Comparison of ENCODE assay signal across 12 mouse cellular contexts in the genomic region with DNA sequence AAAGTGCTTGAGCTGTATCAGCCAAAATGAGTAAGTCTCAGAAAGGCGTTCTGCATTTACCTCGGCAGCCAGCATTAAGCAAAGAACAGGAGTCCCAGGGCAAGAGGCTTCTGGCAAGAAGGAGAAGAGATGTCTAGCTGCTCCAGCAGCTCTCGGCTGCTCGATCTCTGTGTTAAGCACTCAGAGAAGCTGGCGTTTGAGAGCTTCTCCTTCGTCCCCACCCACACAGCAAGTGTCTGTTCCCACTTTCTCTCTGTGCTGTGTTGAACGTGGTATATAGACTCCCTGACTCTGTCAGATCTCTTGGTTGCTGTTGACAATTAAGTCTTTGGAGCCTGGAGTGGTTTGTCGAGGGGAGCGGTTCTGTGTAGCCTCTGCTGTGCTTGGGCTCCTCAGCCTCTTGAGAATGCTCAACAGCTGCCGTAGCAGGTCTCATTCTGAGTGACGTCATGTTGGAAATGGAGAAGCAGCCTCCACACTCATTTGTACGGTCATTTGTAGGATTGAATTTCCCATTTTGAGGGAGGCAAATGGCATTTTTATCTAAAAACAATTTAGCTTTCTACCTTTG.
DNase-seq lines count a peak whose midpoint lies in the region; TF ChIP-seq lines count a peak whose summit lies in the region.
"Had no signal": no experiment of that assay in that cellular context is flagged by ENCODE, and none has a peak within 500 bp of the region (broad histone marks: within the 10 kb centered on the region; RNA-seq: fewer than 3 reads in every experiment).

No protein-coding gene starts in this region.

- H3K27ac ChIP-seq in cerebellum, adult 2 months (ENCODE audit: insufficient read depth, low read length), result no peak overlapping the region
- no peak overlapping the region for H3K27ac ChIP-seq in midbrain, embryonic 10.5 days (replicated peaks)
- H3K27ac ChIP-seq: limb, embryonic 12.5 days had no signal

- peak; percentile 40 for DNase-seq in cerebellum, adult 9-10 months
- DNase-seq in cerebellum, adult 2 months, result no peak
- peak; percentile 12 for DNase-seq in layer of hippocampus, adult 11-12 months (ENCODE audit: low spot score)
- DNase-seq in layer of hippocampus, adult 9-10 months (ENCODE audit: low spot score), result no peak
- peak; percentile 3 to 34 for DNase-seq in left cerebral cortex, adult 9 months (ENCODE audit: low spot score in 2 of 2)
- no peak for DNase-seq in midbrain, embryonic 10.5 days (ENCODE audit: low spot score)
- DNase-seq in ovary, postnatal 36 days (ENCODE audit: low spot score), result no peak
- DNase-seq: adrenal gland, adult 8-10 months; kidney, adult 9 months had no signal

- H3K36me3 ChIP-seq in C2C12 (ENCODE audit: control insufficient read depth, insufficient read depth), result no peaks in the 10 kb centered on the region
- H3K36me3 ChIP-seq in midbrain, embryonic 10.5 days, result no peaks in the 10 kb centered on the region
- H3K36me3 ChIP-seq: limb, embryonic 12.5 days had no signal

- TF ChIP-seq POLR2A in cerebellum, adult 2 months (IDR thresholded peaks at IDR 0.05; ENCODE audit: borderline replicate concordance, insufficient read depth, low read length), result no peak

- TF ChIP-seq CTCF in cerebellum, adult 2 months (IDR thresholded peaks at IDR 0.05; ENCODE audit: borderline replicate concordance, insufficient read depth, low read depth, low read length), result no peak
- TF ChIP-seq CTCF in C2C12 (IDR thresholded peaks at IDR 0.05; ENCODE audit: control insufficient read depth, insufficient read depth, insufficient read length), result no peak

- H3ac ChIP-seq in C2C12 (ENCODE audit: control insufficient read depth, insufficient read length, low read depth), result peak overlapping the region; percentile 15

- no peaks in the 10 kb centered on the region; the same call in 1 of the 2 replicates for H3K4me1 ChIP-seq in cerebellum, adult 2 months (ENCODE audit: control insufficient read depth, insufficient read depth, low read length)
- no peaks in the 10 kb centered on the region for H3K4me1 ChIP-seq in midbrain, embryonic 10.5 days

- no peaks in the 10 kb centered on the region for H3K9me3 ChIP-seq in midbrain, embryonic 10.5 days (replicated peaks)
- H3K9me3 ChIP-seq: limb, embryonic 12.5 days had no signal

- no peak overlapping the region for H3K4me3 ChIP-seq in cerebellum, adult 2 months (replicated peaks; ENCODE audit: insufficient read depth, low read depth, low read length)
- H3K4me3 ChIP-seq in C2C12 (ENCODE audit: insufficient read depth, poor library complexity, severe bottlenecking), result no peak overlapping the region
- H3K4me3 ChIP-seq in midbrain, embryonic 10.5 days, result no peak overlapping the region
- H3K4me3 ChIP-seq: erythroblast, embryonic 14.5 days; limb, embryonic 12.5 days had no signal

- no peaks in the 10 kb centered on the region for H3K79me3 ChIP-seq in C2C12 (ENCODE audit: low read depth)

- no peaks in the 10 kb centered on the region for H3K27me3 ChIP-seq in cerebellum, adult 2 months (ENCODE audit: control insufficient read depth, insufficient read depth, low read length)
- no peaks in the 10 kb centered on the region for H3K27me3 ChIP-seq in C2C12 (ENCODE audit: control insufficient read depth, insufficient read depth, insufficient read length)
- no peaks in the 10 kb centered on the region for H3K27me3 ChIP-seq in midbrain, embryonic 10.5 days (ENCODE audit: low read depth, poor library complexity, severe bottlenecking)

- H3K79me2 ChIP-seq in C2C12 (ENCODE audit: control insufficient read depth, insufficient read depth), result no peaks in the 10 kb centered on the region

- WGBS in cerebellum, adult 2 months, result 79% methylated on average over 12 of the region's 12 CpGs
- 83% methylated on average over 12 of the region's 12 CpGs for WGBS in midbrain, embryonic 10.5 days

TF ChIP-seq in C2C12, 6 proteins besides CTCF, POLR2A, EP300 and RAD21:
- TF ChIP-seq USF1 (IDR thresholded peaks at IDR 0.05; ENCODE audit: low read depth) (no peak), MAX (IDR thresholded peaks at IDR 0.05) (no peak), FOSL1 (IDR thresholded peaks at IDR 0.05; ENCODE audit: insufficient read depth, low read length, poor library complexity, severe bottlenecking) (no peak), MYOD1 (IDR thresholded peaks at IDR 0.05; ENCODE audit: control insufficient read depth, insufficient read length, low read depth) (peak; percentile 41), MYOG (IDR thresholded peaks at IDR 0.05; ENCODE audit: control insufficient read depth, extremely low read depth, insufficient read length) (no peak), CEBPB (IDR thresholded peaks at IDR 0.05; ENCODE audit: low read depth) (no peak)

Comparison
In these comparisons a context has a peak if more than half of its experiments do, and no peak if none do; other contexts are left out.
1. DNase-seq: peak in cerebellum, adult 9-10 months (single experiment), layer of hippocampus, adult 11-12 months (single experiment) and left cerebral cortex, adult 9 months (2 of 2); none in cerebellum, adult 2 months (0 of 2), layer of hippocampus, adult 9-10 months (single experiment), midbrain, embryonic 10.5 days (single experiment) and ovary, postnatal 36 days (single experiment).